Mouse (Mus musculus) thymus, postnatal 0 days (tissue): ENCODE data around the gene Kif2b. TPM values are rescaled to one million over a fixed set of nuclear protein-coding genes. Genes with fewer than 3 reads are reported as not detected.

Experiments used
- DNase-seq: peaks from one replicate; pipeline ENCODE4 v3.0.0-alpha.2; 2015; ENCODE audit warnings: low spot score
- polyA plus RNA-seq: library from polyadenylated mRNA; unstranded; fragments of >200 nt; fragmentation: Nextera tagmentation; extraction: Ambion mirVana; gene quantifications from 2 replicates; pipeline ENCODE4 v1.2.1, GENCODE M21; 2015

The Kif2b gene
- not detected in 2 replicates for polyA plus RNA-seq

- no peak for DNase-seq
Measured at GRCm38 (mm10) chr11:91577317-91577716, at the start of gene Kif2b. Gene Kif2b, minus strand, starts transcription at chr11:91577558.

GRCm38 (mm10) chr11:91593088-91593487 lies 15.7 kb upstream of the Kif2b start:
- DNase-seq = no peak

DNA sequence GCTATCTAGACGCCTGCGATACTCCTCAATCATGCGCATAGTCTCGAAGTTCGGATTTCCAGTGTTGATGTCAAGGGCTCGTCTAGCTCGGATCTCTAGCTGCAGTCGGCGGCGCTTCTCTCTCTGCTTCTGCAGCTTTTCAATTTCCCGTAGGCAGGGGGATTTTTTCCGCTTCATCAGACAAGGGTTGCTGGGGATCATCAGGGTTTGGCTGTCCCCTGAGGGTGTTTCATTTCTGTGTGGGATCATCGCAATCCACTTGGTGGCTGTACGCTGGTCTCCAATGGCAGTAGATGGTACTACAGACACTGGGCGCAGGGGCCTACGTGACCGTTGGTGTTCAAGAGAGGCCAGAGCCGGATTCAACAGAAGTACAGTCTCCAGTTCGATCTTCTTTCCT lies 502 bp downstream of the Kif2b start:
- no peak for DNase-seq

- no peak for DNase-seq
Measured at GRCm38 (mm10) chr11:91575406-91575805, 2.0 kb downstream of the Kif2b start.

DNA sequence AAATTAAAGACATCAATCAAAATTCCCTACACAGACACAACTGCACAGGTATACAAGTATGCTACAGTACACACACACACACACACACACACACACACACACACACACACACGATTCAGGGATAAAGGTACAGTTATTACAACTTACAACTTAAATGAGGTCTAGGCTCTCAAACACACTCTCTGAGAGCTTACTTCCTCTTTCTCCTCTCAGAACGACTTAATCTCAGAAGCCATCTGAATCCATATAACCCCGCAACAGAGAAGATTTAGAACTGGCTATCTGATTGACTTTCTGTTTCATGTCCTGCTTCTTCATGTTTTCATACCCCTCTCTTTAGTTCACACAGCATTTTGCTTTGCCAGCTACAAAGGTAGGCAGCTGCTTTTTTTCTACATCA lies 2.9 kb downstream of the Kif2b start:
- DNase-seq = no peak

DNA sequence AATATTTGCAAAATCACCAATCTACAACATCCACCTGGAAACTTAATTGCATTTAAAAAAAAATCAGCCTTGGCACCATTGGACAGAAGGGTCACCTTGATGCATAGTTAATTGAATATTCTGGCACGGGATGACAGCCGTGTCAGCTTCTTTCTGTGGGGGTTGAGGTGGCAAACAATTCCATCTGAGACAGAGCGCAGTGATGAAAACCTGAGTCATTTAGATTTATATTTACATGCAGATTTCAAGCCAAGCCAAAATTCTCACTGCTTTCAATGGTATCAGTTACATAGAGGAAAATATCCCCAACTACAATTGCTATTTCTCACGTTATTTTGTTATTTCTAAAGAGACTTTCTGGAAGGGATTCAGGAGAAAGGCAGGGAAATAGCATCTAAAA lies 46.6 kb downstream of the Kif2b start:
- no peak for DNase-seq
